Mouse (Mus musculus) kidney, postnatal 0 days (tissue): ENCODE measurements around the gene Fthl17b. TPM values are rescaled to one million over a fixed set of nuclear protein-coding genes. Genes with fewer than 3 reads are reported as not detected.

ENCODE experiments used
- ATAC-seq: fragments of 200-750 bp; cut with Nextera tagmentation; replicated peaks from 2 replicates; pipeline ENCODE4 v1.8.0; 2017; ENCODE audit warnings: low read depth, moderate number of reproducible peaks, moderate TSS enrichment, moderate library complexity; ENCODE audit not compliant: low FRiP score
- DNase-seq: peaks from one replicate; pipeline ENCODE4 v3.0.0-alpha.2; 2016; ENCODE audit warnings: low spot score
- H3K27ac ChIP-seq: fragments of 300-500 bp; sonication (generic); 2 replicates; pipeline ENCODE4 v1.5.1; 2014; ENCODE audit warnings: mild to moderate bottlenecking
- H3K27me3 ChIP-seq: fragments of 300-500 bp; sonication (generic); 2 replicates; pipeline ENCODE4 v1.6.1; 2014; ENCODE audit warnings: low read length, mixed read lengths; ENCODE audit not compliant: insufficient read depth
- H3K36me3 ChIP-seq: fragments of 300-500 bp; sonication (generic); 2 replicates; pipeline ENCODE4 v1.6.1; 2014; ENCODE audit warnings: low read length, mixed read lengths; ENCODE audit not compliant: insufficient read depth
- H3K4me1 ChIP-seq: fragments of 300-500 bp; sonication (generic); replicated peaks from 2 replicates; pipeline ENCODE4 v1.6.1; 2014; ENCODE audit warnings: antibody characterized with exemption, low read length, mixed read lengths; ENCODE audit not compliant: insufficient read depth
- H3K4me2 ChIP-seq: fragments of 300-500 bp; sonication (generic); 2 replicates; pipeline ENCODE4 v1.6.1; 2014; ENCODE audit warnings: mild to moderate bottlenecking, low read length, moderate library complexity, mixed read lengths
- H3K4me3 ChIP-seq: fragments of 300-500 bp; sonication (generic); replicated peaks from 2 replicates; pipeline ENCODE4 v1.5.1; 2014; ENCODE audit warnings: low read depth, low read length
- H3K9ac ChIP-seq: fragments of 300-500 bp; sonication (generic); 2 replicates; pipeline ENCODE4 v1.6.1; 2014; ENCODE audit warnings: low read depth, low read length
- H3K9me3 ChIP-seq: fragments of 300-500 bp; sonication (generic); replicated peaks from 2 replicates; pipeline ENCODE4 v1.6.1; 2016; ENCODE audit warnings: low read length, inconsistent platforms, mixed read lengths
- CTCF ChIP-seq: IDR thresholded peaks from 2 replicates; pipeline ENCODE4 v1.5.1; 2016; ENCODE audit warnings: antibody characterized with exemption, low read depth, mild to moderate bottlenecking, moderate library complexity
- WGBS: fragments of 180-500 bp; shearing (Covaris S2); extraction: QIAGEN DNeasy Blood & Tissue Kit; methylation state at CpG from one replicate; pipeline ENCODE4 v1.1.7; 2014; 5-methylcytosine and 5-hydroxymethylcytosine counted together
- polyA plus RNA-seq: library from polyadenylated mRNA; unstranded; fragments of >200 nt; fragmentation: Nextera tagmentation; extraction: Ambion mirVana; gene quantifications from 2 replicates; pipeline ENCODE4 v1.2.1, GENCODE M21; 2015

The Fthl17b gene
- polyA plus RNA-seq, 1 experiment from 2014 or later = not detected

- H3K4me1 ChIP-seq = no peaks in the 10 kb centered on the region
- peak; percentile 50; the same call in 1 of the 2 replicates for TF ChIP-seq CTCF
Observed at GRCm38 (mm10) chrX:8921813-8922607, 40.8 kb downstream of the Fthl17b start.

GRCm38 (mm10) chrX:8921080-8921479 is 41.7 kb downstream of the Fthl17b start:
- Histone ChIP-seq H3K9me3 (no peaks in the 10 kb centered on the region), H3K4me2 (no peak overlapping the region), H3K9ac (no peak overlapping the region)

More at GRCm38 (mm10) chrX:8921813-8922607, 40.8 kb downstream of the Fthl17b start:
- no peaks in the 10 kb centered on the region for H3K36me3 ChIP-seq
- no peak overlapping the region for H3K4me3 ChIP-seq
- 57% methylated on average over 9 of the region's 9 CpGs for WGBS
- H3K4me2 ChIP-seq = no peak overlapping the region
- no peak overlapping the region for H3K27ac ChIP-seq
- H3K27me3 ChIP-seq = no peaks in the 10 kb centered on the region
- no peak overlapping the region for H3K9ac ChIP-seq
- H3K9me3 ChIP-seq = no peaks in the 10 kb centered on the region
- ATAC-seq (no peak), DNase-seq (peak; percentile 3)

More at GRCm38 (mm10) chrX:8921080-8921479, 41.7 kb downstream of the Fthl17b start:
- TF ChIP-seq CTCF = no peak
- Histone ChIP-seq H3K36me3 (no peaks in the 10 kb centered on the region), H3K27me3 (no peaks in the 10 kb centered on the region), H3K4me1 (no peaks in the 10 kb centered on the region), H3K4me3 (no peak overlapping the region), H3K27ac (no peak overlapping the region)
- 74% methylated on average over 4 of the region's 4 CpGs for WGBS
- ATAC-seq (no peak), DNase-seq (no peak)

Other genes starting within 250 kb of the Fthl17b start
- not detected in 2 replicates for gene Ssx9, start 214.5 kb downstream of the Fthl17b start, polyA plus RNA-seq
- gene Ssxb5, start 159.3 kb downstream of the Fthl17b start, polyA plus RNA-seq = not detected in 2 replicates
- not detected in 2 replicates for gene Gm6592, start 119.0 kb downstream of the Fthl17b start, polyA plus RNA-seq
- not detected in 2 replicates for gene Gm5751, start 88.7 kb downstream of the Fthl17b start, polyA plus RNA-seq
- gene B630019K06Rik, start 70.6 kb downstream of the Fthl17b start, polyA plus RNA-seq = 4.3 and 4.9 TPM in 2 replicates
- gene Fthl17c, start 13.6 kb upstream of the Fthl17b start, polyA plus RNA-seq = not detected in 2 replicates
- gene Fthl17d, start 23.8 kb upstream of the Fthl17b start, polyA plus RNA-seq = not detected in 2 replicates
- not detected in 2 replicates for gene Fthl17e, start 70.5 kb upstream of the Fthl17b start, polyA plus RNA-seq
- not detected in 2 replicates for gene Fthl17f, start 100.0 kb upstream of the Fthl17b start, polyA plus RNA-seq
- not detected in 2 replicates for gene 4930402K13Rik, start 141.6 kb upstream of the Fthl17b start, polyA plus RNA-seq
- gene Lancl3, start 236.9 kb upstream of the Fthl17b start, polyA plus RNA-seq = 0.71 and 0.82 TPM in 2 replicates